Mouse (Mus musculus): ENCODE measurements around the gene Lag3. TPM values are rescaled to one million over a fixed set of nuclear protein-coding genes. Genes with fewer than 3 reads are reported as not detected.

The Lag3 gene
- 10 to 100 TPM in 4 of 26 experiments, 1 to 10 TPM in 22; 1.3 to 20.8 (median 4.7) TPM for total RNA-seq (2018; cell fraction: chromatin; rRNA removed)
- total RNA-seq (2018; cell fraction: cytosol; rRNA removed): 1 to 10 TPM in 25 of 26 experiments, under 1 TPM in 1; 0.95 to 8.6 (median 2.9) TPM
- total RNA-seq (2018; cell fraction: nucleus; rRNA removed): 10 to 100 TPM in 15 of 26 experiments, 1 to 10 TPM in 11; 2.1 to 34.0 (median 11.5) TPM
- 1.5 to 1.8 TPM (median 1.5 TPM) in 3 replicates for polyA plus RNA-seq (2018)

DNA sequence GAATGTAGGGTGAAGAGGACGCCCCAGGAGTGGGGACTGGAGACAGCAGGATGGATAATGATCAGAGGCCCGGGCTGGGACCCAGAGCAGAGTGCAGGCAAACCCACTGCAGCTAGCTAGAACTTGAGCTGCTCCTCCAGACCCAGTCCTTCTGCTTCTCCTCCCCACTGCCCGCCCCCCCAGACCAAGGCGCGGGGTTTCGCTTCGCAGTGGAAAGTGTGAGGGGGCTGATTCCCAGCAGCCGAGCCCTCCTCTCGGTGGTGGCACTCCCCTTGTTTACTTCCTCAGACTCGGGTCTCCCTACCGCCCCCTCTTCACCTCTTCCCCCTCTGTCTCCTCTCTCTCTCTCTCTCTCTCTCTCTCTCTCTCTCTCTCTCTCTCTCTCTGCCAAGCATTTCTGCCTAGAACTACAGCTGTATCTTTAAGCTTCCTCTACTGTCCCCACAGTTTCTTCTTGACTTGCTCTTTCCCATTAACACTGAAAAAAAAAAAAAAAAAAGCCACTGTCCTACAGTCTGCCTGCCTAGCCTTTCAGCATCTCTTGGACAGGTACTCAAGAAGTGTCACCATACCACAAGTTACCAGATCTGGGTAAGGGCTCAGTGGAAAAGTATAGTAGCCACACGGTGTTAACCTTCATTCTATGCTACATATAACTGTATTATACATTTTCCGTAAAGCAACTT, at the start of gene Lag3:
Gene Lag3, minus strand, starts transcription at position 173 of the 686 bp plus-strand sequence.
- peaks cover 20% of the 10 kb centered on the region; the same call in 1 of the 2 replicates for H3K36me3 ChIP-seq (ENCODE audit: inconsistent target)
- H3K27ac ChIP-seq: no peak within 1 kb of the TSS
- H3K4me3 ChIP-seq (ENCODE audit: inconsistent target): no peak within 1 kb of the TSS
- peaks cover 21% of the 10 kb centered on the region for H3K79me2 ChIP-seq (ENCODE audit: inconsistent target)
- WGBS (ENCODE audit: missing documents): 42% methylated on average over 11 of the region's 13 CpGs

DNA sequence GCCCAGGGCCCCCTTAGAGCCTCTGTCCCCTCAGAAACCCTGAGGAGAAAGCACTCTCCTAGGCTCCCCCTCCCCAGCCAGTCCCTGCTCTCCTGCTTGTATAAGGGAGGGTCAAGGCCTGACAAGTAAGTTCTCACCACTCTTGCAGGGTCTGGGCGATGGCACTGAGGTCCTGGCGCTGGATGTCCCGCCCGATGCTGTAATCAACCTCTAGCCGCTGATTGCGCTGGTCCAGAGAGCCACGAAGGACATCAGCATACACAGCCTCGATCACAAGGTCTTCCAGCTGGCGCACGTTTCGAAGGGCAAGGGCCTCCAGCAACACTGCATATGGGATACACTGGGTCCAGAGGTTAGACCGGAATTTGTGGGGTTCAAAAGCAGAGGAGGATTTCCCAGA, 49.5 kb upstream of the Lag3 start:
- Histone ChIP-seq H3K4me3 (ENCODE audit: inconsistent target) (no peak overlapping the region), H3K79me2 (ENCODE audit: inconsistent target) (peaks cover 25% of the 10 kb centered on the region), H3K36me3 (ENCODE audit: inconsistent target) (peaks cover 35% of the 10 kb centered on the region), H3K27ac (no peak overlapping the region)
- 96% methylated on average over 12 of the region's 12 CpGs for WGBS (ENCODE audit: missing documents)

DNA sequence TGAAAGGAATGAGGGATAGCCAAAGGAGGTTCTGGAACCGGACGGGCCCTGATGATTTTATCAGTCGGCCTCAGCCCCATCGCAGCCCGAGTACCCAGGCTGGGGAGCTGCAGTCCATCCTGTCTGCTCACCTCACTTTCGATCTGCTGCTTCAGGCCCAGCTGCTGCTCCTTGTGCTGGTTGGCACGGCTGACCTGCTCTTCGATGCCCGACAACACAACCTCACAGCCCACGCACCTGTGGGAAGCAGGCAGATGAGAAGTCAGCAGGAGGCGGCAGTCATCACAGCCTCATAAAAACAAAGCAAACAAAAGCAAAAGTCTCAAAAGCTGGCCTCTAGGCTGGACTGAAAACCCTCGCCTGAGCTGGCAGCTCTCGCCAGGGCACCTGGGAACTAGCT, 48.5 kb upstream of the Lag3 start:
- WGBS (ENCODE audit: missing documents): 94% methylated on average over 11 of the region's 13 CpGs
- H3K27ac ChIP-seq: no peak overlapping the region
- no peak overlapping the region for H3K4me3 ChIP-seq (ENCODE audit: inconsistent target)
- peaks cover 35% of the 10 kb centered on the region for H3K36me3 ChIP-seq (ENCODE audit: inconsistent target)
- peaks cover 25% of the 10 kb centered on the region for H3K79me2 ChIP-seq (ENCODE audit: inconsistent target)

DNA sequence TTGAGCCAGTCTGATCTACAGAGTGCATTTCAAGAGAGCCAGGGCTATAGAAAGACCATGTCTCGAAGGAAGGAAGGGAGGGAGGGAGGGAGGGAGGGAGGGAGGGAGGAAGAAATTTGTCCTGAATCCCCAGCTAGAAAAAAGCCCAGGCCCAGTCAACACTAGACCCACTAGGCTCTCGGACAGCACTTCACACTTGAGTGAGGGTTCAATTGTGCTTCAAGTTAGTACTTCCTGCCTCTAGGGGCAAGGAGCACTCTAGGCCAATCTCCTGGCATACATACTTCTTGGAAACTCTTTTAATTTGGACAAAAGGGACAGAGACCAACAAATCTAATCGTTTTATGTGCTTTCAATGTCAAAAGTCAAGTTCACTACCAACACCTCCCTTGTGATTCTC, 46.6 kb upstream of the Lag3 start:
- Histone ChIP-seq H3K36me3 (ENCODE audit: inconsistent target) (peaks cover 35% of the 10 kb centered on the region), H3K79me2 (ENCODE audit: inconsistent target) (peaks cover 7% of the 10 kb centered on the region; the same call in 1 of the 2 replicates), H3K4me3 (ENCODE audit: inconsistent target) (no peak overlapping the region), H3K27ac (no peak overlapping the region)
- 91% methylated on average over 2 of the region's 3 CpGs for WGBS (ENCODE audit: missing documents)

DNA sequence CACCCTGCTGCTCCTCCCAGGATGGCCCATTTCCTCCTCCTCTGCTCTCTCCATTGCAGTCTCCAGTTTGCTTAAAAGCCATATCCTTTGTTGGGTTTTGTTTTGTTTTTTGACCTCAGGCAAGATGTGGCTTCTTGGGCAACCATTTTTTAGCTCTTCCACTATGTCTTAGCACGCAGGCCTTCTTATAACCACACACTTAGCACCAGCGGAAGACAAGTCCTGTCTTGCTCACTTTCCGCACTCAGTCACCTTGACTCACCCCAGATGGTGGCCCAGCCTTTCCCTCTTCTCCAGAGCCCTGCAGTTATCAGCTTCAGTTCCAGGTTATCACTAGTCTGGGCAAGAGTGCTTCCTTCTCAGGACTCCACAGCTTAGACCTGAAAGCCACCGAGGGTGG, 43.7 kb upstream of the Lag3 start:
- Histone ChIP-seq H3K36me3 (ENCODE audit: inconsistent target) (peaks cover 14% of the 10 kb centered on the region), H3K79me2 (ENCODE audit: inconsistent target) (no peaks in the 10 kb centered on the region), H3K4me3 (ENCODE audit: inconsistent target) (no peak overlapping the region), H3K27ac (no peak overlapping the region)
- 94% methylated on average over 4 of the region's 4 CpGs for whole genome bisulfite sequencing (ENCODE audit: missing documents)

DNA sequence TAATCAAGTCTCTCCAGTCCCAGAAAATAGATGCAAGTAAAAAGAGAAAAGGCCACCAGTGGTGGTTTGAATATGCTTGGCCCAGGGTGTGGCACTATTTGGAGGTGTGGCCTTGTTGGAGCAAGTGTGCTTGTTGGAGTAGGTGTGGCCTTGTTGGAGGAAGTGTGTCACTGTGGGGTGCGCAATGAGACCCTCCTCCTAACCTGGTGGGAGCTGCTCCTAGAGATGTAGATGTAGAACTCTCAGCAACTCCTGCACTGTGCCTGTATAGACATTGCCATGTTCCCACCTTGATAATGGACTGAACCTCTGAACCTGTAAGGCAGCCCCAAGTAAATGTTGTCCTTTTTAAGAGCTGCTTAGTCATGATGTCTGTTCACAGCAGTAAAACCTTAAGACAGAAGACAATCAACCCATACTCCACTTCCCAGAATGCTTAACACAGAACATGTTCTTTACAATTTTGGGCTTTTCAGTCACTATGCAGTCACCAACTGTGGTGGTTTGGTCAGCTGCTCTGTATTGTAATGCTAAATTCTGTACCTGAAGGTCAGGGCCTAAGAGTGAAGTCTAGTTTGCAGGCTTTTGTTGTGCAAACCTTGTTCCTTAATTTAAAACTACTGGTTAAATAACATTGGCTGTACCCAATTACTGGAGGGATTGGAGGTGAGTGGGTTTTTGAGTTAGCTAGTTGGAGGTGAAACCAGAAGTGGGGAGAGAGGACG, 42.6 kb upstream of the Lag3 start:
- Histone ChIP-seq H3K36me3 (ENCODE audit: inconsistent target) (peaks cover 4% of the 10 kb centered on the region), H3K27ac (no peak overlapping the region), H3K4me3 (ENCODE audit: inconsistent target) (no peak overlapping the region), H3K79me2 (ENCODE audit: inconsistent target) (no peaks in the 10 kb centered on the region)
- WGBS (ENCODE audit: missing documents): 90% methylated on average over 2 of the region's 2 CpGs

DNA sequence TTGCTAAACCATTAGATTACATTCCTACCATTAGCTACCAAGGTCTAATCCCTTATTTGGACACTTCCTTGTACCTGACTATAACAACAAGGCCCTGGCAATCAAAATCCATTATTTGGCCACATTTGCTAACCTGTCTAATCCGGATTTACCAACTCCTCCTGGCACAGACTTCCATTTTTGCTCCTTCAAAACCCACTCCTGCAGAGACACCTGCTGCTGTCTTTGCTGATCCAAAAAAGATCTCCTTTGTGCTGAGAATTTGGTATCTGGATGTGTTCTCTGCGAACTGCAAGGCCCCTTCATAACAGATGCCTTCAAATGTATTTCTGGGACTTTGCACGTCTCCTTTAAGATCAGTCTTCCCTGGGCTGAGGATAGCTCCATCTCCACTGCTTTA, 32.0 kb upstream of the Lag3 start:
- H3K79me2 ChIP-seq (ENCODE audit: inconsistent target): no peaks in the 10 kb centered on the region
- no peak overlapping the region for H3K4me3 ChIP-seq (ENCODE audit: inconsistent target)
- 94% methylated on average over 3 of the region's 3 CpGs for WGBS (ENCODE audit: missing documents)
- no peak overlapping the region for H3K27ac ChIP-seq
- H3K36me3 ChIP-seq (ENCODE audit: inconsistent target): peaks cover 2% of the 10 kb centered on the region; the same call in 1 of the 2 replicates

DNA sequence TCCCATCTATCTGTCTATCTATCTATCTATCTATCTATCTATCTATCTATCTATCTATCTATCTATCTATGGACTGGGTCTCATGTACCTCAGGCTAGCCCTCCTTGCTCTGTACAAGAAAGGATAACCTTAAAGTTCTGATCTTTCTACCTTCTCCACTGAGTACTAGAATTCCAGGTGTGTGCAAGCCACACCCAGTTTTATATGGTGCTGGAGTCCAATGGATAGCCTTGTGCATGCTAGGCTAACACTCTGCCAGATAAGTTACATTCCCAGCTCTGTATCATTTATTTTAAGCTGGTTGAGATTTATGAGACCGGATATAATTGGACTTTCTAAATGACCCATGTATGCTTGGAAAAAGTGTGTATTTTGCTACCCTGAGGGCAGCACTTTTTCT, 30.2 kb upstream of the Lag3 start:
- WGBS (ENCODE audit: missing documents): 90% methylated on average over 1 of the region's 1 CpGs

DNA sequence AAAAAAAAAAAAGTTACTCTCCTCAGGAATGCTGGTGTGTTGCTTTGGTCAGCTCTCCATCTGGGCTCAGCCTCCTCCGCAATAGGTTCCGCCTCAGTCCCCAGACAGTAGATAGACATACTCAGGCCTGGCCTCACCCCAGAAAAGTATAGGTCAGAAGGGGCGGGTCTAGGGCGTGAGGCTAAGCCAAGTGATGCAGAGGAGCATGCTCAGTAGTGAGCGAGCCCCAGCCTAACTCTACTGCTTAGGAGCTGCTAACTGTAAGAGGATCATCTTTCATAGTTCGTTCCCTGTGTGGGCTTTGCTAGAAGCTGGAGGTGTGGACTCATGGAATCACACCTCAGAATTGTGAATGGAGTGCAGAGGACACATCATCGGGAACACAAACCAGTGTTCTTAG, 27.0 kb upstream of the Lag3 start:
- no peak overlapping the region for H3K27ac ChIP-seq
- peaks cover 34% of the 10 kb centered on the region for H3K36me3 ChIP-seq (ENCODE audit: inconsistent target)
- H3K4me3 ChIP-seq (ENCODE audit: inconsistent target): no peak overlapping the region
- no peaks in the 10 kb centered on the region; the same call in 1 of the 2 replicates for H3K79me2 ChIP-seq (ENCODE audit: inconsistent target)
- WGBS (ENCODE audit: missing documents): 91% methylated on average over 7 of the region's 7 CpGs

More for the DNA sequence above, 30.2 kb upstream of the Lag3 start:
- Histone ChIP-seq H3K36me3 (ENCODE audit: inconsistent target) (peaks cover 4% of the 10 kb centered on the region; the same call in 1 of the 2 replicates), H3K4me3 (ENCODE audit: inconsistent target) (no peak overlapping the region), H3K79me2 (ENCODE audit: inconsistent target) (no peaks in the 10 kb centered on the region), H3K27ac (no peak overlapping the region)

DNA sequence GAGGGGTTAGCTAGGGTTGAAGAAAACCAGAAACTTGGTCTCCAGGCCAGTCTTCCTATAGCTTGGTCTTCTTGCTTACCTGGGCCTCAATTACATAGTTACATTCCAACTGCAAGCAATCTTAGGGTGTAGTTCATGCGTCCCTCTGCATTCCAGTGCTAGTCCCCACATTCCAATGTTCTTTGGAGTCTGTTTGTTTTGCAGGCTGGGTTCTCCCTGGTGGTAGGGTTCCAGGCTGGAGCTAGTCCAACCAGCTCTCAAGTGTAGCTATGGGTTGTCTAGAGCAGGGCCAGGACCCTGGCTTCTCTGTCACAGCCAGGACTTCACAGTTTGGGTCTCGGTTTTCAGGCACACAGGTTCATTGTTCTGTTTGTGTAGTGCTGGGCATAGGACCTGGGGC, 26.0 kb upstream of the Lag3 start:
- WGBS (ENCODE audit: missing documents): 93% methylated on average over 2 of the region's 2 CpGs
- Histone ChIP-seq H3K4me3 (ENCODE audit: inconsistent target) (no peak overlapping the region), H3K36me3 (ENCODE audit: inconsistent target) (peaks cover 34% of the 10 kb centered on the region), H3K27ac (no peak overlapping the region), H3K79me2 (ENCODE audit: inconsistent target) (peaks cover 8% of the 10 kb centered on the region)

DNA sequence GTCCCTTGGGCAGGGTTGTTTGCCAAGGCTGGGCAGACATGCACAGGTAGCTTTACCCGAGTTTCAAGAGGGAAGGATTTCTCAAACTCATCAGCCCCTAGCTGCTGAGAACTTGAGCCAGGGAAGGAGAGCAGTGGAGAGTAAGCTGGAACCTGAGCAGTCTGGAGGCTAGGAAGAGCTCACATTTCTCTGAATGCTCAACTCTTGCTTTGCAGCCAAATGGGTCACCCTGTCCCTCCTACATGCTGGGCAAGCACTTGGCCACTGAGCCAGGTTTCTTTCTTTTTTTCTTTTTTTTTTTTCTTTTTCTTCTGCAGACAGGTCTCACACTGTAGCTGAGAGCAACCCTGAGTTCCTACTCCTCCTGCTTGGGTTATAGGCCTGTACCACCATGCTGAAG, 25.2 kb upstream of the Lag3 start:
- no peak overlapping the region for H3K27ac ChIP-seq
- H3K36me3 ChIP-seq (ENCODE audit: inconsistent target): peaks cover 34% of the 10 kb centered on the region
- H3K4me3 ChIP-seq (ENCODE audit: inconsistent target): no peak overlapping the region
- 100% methylated on average over 1 of the region's 1 CpGs for WGBS (ENCODE audit: missing documents)
- H3K79me2 ChIP-seq (ENCODE audit: inconsistent target): peaks cover 16% of the 10 kb centered on the region

DNA sequence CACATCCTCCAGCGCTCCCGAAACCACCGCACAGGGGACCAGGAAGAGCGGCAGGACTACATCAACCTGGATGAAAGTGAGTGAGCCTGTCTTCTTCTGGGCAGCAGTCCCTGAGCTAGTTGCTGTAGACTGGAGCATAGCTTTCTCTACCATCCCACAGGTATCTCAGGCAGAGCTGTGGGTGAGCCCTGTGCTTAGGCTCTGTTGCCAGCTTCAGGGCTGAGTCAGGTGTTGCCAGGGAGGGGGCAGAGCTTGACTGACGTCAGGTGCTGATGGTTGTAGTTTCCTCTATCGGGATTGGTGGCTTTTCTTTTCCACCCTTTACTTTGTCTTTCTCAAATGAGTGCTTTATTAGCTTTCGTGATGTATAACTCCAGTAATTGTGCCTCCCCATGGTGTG, 23.2 kb upstream of the Lag3 start:
- Histone ChIP-seq H3K36me3 (ENCODE audit: inconsistent target) (peaks cover 34% of the 10 kb centered on the region), H3K4me3 (ENCODE audit: inconsistent target) (no peak overlapping the region), H3K27ac (no peak overlapping the region), H3K79me2 (ENCODE audit: inconsistent target) (peaks cover 17% of the 10 kb centered on the region)
- WGBS (ENCODE audit: missing documents): 96% methylated on average over 7 of the region's 7 CpGs

DNA sequence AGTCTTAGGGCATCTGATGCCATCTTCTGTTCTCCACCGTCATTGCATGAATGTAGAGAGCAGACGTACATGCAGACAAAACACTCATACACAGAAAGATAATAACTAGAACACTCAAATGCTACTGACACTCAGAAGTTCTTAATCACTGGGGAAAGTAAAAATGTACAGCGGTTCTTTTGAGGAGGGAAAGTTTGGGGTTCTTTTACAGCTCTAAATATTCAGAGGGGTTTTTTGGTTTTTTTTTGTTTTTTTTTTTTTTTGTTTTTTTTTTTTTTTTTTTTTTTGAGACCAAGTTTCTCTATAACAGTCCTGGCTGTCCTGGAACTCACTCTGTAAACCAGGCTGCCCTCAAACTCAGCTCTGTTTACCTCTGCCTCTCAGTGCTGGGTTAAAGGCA, 21.6 kb upstream of the Lag3 start:
- WGBS (ENCODE audit: missing documents): 94% methylated on average over 3 of the region's 3 CpGs
- Histone ChIP-seq H3K4me3 (ENCODE audit: inconsistent target) (no peak overlapping the region), H3K36me3 (ENCODE audit: inconsistent target) (peaks cover 30% of the 10 kb centered on the region), H3K27ac (no peak overlapping the region), H3K79me2 (ENCODE audit: inconsistent target) (peaks cover 17% of the 10 kb centered on the region)

DNA sequence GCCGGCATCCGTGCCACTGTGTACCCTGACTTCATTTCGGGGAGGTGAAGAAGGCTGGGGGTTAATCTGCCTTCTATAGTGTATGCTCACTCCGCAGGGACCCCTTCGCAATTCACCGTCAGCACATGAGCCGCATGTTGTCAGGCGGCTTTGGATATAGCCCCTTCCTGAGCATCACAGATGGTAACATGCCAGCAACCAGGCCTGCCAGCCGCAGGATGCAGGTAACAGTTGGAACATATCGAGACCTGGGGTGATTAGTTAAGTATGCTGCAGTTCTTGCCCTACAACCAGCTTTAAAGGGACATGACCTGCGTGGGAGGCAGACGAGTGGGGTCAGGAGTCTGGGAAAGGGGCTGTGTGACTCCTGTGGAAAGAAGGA, 20.8 kb upstream of the Lag3 start:
- 0 out of 2 replicates have a peak overlapping the region, but pooled peaks have one; percentile 45 for H3K27ac ChIP-seq
- peaks cover 17% of the 10 kb centered on the region for H3K79me2 ChIP-seq (ENCODE audit: inconsistent target)
- H3K36me3 ChIP-seq (ENCODE audit: inconsistent target): peaks cover 30% of the 10 kb centered on the region
- H3K4me3 ChIP-seq (ENCODE audit: inconsistent target): peak overlapping the region; percentile 70
- 80% methylated on average over 12 of the region's 12 CpGs for WGBS (ENCODE audit: missing documents)

Data from macrophage (primary cell).